Mouse (Mus musculus) kidney, adult 2 months (tissue): ENCODE data around the gene Hcrtr2.

Source experiments
- CTCF ChIP-seq: fragments of 200-500 bp; conservative IDR thresholded peaks from 2 replicates; pipeline ENCODE4 v1.5.1; 2011; ENCODE audit warnings: low read depth, mild to moderate bottlenecking, control low read depth, low read length, moderate library complexity, mixed read lengths; ENCODE audit not compliant: insufficient read depth, insufficient read length
- POLR2A ChIP-seq: fragments of 200-500 bp; IDR thresholded peaks from one replicate; pipeline ENCODE4 v1.6.1; 2011; ENCODE audit warnings: low read depth, low read length, control low read depth

- TF ChIP-seq CTCF (no peak), POLR2A (no peak)
Observed at GRCm38 (mm10) chr9:76237946-76238345, 85.7 kb downstream of the Hcrtr2 start.
